Mouse (Mus musculus): Measurements from ENCODE around the gene D230025D16Rik. TPM values are rescaled to one million over a fixed set of nuclear protein-coding genes. Genes with fewer than 3 reads are reported as not detected.
A peak's percentile ranks its signal among the peaks of the same experiment; 100 is the strongest.
"Not testable (repeated sequence)": the region's sequence is repeated elsewhere in the genome, so short reads cannot be mapped to it uniquely, and the experiment has no call there.

D230025D16Rik gene
- polyA plus RNA-seq, 1 experiment: 22.1 TPM

GRCm38 (mm10) chr8:105225272-105225593, 288 bp downstream of the D230025D16Rik start:
- DNase-seq: no peak
- H3K27me3 ChIP-seq (replicated peaks; ENCODE audit: control insufficient read depth, insufficient read depth, low read length): no peaks in the 10 kb centered on the region
- 1% methylated on average over 27 of the region's 27 CpGs for WGBS
- no peak for TF ChIP-seq POLR2A (IDR thresholded peaks at IDR 0.05; ENCODE audit: low read depth, low read length)
- TF ChIP-seq CTCF (conservative IDR thresholded peaks at IDR 0.05; ENCODE audit: insufficient read depth, insufficient read length, low read depth, low read length): no peak
- peak overlapping the region; percentile 73 for H3K27ac ChIP-seq (ENCODE audit: insufficient read depth, low read depth, low read length)
- H3K4me1 ChIP-seq (ENCODE audit: control insufficient read depth, insufficient read depth, low read length): peaks cover 9% of the 10 kb centered on the region; the same call in 1 of the 2 replicates
- H3K36me3 ChIP-seq (ENCODE audit: control insufficient read depth, insufficient read depth, low read length): no peaks in the 10 kb centered on the region
- peak overlapping the region; percentile 91 for H3K4me3 ChIP-seq (ENCODE audit: insufficient read depth, low read depth, low read length)

DNA sequence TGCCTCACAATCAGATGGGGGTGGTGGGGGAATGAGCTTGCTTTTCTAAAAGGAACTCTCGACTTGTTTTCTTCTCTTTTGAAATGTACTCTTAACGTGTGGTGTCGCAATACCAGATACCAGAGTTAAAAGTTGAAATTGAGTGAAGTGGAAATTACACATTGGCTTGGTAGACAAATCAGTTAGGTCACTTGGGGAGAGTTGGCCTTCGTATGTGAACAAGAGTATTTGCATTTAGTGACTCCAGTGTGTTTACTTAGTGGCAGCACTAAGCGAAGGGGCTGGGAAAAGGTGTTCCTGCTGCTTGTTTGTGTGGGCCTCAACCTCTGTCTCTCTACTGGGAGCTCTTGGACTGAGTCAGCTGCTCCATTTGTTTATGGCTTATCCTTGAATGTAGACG, 972 bp downstream of the D230025D16Rik start:
- Histone ChIP-seq H3K27ac (ENCODE audit: insufficient read depth, low read depth, low read length) (peak overlapping the region; percentile 27; the same call in 1 of the 2 replicates), H3K4me3 (ENCODE audit: insufficient read depth, low read depth, low read length) (peak overlapping the region; percentile 91), H3K27me3 (replicated peaks; ENCODE audit: control insufficient read depth, insufficient read depth, low read length) (no peaks in the 10 kb centered on the region), H3K4me1 (ENCODE audit: control insufficient read depth, insufficient read depth, low read length) (peaks cover 9% of the 10 kb centered on the region; the same call in 1 of the 2 replicates), H3K36me3 (ENCODE audit: control insufficient read depth, insufficient read depth, low read length) (no peaks in the 10 kb centered on the region)
- DNase-seq: no peak
- 9% methylated on average over 6 of the region's 6 CpGs for WGBS
- TF ChIP-seq POLR2A (IDR thresholded peaks at IDR 0.05; ENCODE audit: low read depth, low read length) (no peak), CTCF (conservative IDR thresholded peaks at IDR 0.05; ENCODE audit: insufficient read depth, insufficient read length, low read depth, low read length) (no peak)

DNA sequence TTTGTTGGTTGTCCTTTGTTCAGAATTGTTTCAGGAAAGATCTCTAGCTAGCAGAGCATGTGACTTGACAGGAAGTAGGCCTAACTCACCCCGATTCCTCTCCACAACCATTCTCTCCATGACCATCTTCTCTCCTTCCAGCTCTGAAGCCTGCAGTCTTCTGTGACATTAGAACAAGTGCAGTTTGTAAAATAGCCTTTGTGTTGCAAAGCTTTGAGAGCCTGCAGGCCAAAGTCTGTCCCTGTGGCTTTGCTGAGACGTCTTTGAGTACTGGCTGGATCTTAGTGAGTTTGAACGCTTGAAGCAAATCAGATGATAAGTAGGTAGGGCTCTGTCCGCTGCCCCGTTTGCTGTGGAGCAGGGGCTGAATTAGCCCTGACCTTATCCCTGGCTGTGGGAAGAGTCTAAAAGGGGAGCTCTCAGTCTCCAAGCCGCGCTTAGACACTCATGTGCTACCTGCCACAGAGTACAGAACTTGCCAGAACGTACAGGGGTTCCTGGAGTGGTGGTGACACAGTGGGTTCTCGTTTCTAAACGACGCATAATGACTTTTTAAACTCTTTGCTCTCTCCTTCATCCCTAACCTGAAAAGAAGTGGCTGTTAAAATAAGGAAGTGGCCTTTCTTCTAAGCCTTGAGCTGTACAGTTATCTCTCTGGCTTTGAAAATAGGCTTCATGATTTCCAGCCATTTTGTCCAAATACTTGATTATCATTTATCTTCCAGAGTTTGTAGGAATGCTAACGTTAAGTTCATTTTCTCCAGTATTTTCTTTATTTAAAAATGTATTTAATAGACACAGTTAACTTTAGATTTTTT, 6.8 kb downstream of the D230025D16Rik start:
- TF ChIP-seq CTCF (conservative IDR thresholded peaks at IDR 0.05; ENCODE audit: insufficient read depth, insufficient read length, low read depth, low read length): no peak
- TF ChIP-seq POLR2A (IDR thresholded peaks at IDR 0.05; ENCODE audit: low read depth, low read length): no peak
- WGBS: 80% methylated on average over 12 of the region's 12 CpGs
- Histone ChIP-seq H3K4me1 (ENCODE audit: control insufficient read depth, insufficient read depth, low read length) (peaks cover 3% of the 10 kb centered on the region; the same call in 1 of the 2 replicates), H3K4me3 (ENCODE audit: insufficient read depth, low read depth, low read length) (no peak overlapping the region), H3K27ac (ENCODE audit: insufficient read depth, low read depth, low read length) (no peak overlapping the region), H3K36me3 (ENCODE audit: control insufficient read depth, insufficient read depth, low read length) (peaks cover 2% of the 10 kb centered on the region; the same call in 1 of the 2 replicates), H3K27me3 (replicated peaks; ENCODE audit: control insufficient read depth, insufficient read depth, low read length) (no peaks in the 10 kb centered on the region)
- DNase-seq: no peak

- WGBS: 94% methylated on average over 4 of the region's 4 CpGs
- DNase-seq; H3K36me3 ChIP-seq (ENCODE audit: control insufficient read depth, insufficient read depth, low read length); H3K4me3 ChIP-seq (ENCODE audit: insufficient read depth, low read depth, low read length); H3K4me1 ChIP-seq (ENCODE audit: control insufficient read depth, insufficient read depth, low read length); H3K27me3 ChIP-seq (replicated peaks; ENCODE audit: control insufficient read depth, insufficient read depth, low read length); H3K27ac ChIP-seq (ENCODE audit: insufficient read depth, low read depth, low read length): not testable (repeated sequence)
Observed at GRCm38 (mm10) chr8:105232321-105232693, 7.4 kb downstream of the D230025D16Rik start.

GRCm38 (mm10) chr8:105233126-105233935, 8.4 kb downstream of the D230025D16Rik start:
- no peak for DNase-seq
- Histone ChIP-seq H3K27ac (ENCODE audit: insufficient read depth, low read depth, low read length) (no peak overlapping the region), H3K36me3 (ENCODE audit: control insufficient read depth, insufficient read depth, low read length) (peaks cover 2% of the 10 kb centered on the region; the same call in 1 of the 2 replicates), H3K4me1 (ENCODE audit: control insufficient read depth, insufficient read depth, low read length) (peaks cover 3% of the 10 kb centered on the region; the same call in 1 of the 2 replicates), H3K4me3 (ENCODE audit: insufficient read depth, low read depth, low read length) (no peak overlapping the region), H3K27me3 (replicated peaks; ENCODE audit: control insufficient read depth, insufficient read depth, low read length) (no peaks in the 10 kb centered on the region)
- TF ChIP-seq POLR2A (IDR thresholded peaks at IDR 0.05; ENCODE audit: low read depth, low read length): no peak
- TF ChIP-seq CTCF (conservative IDR thresholded peaks at IDR 0.05; ENCODE audit: insufficient read depth, insufficient read length, low read depth, low read length): no peak
- 64% methylated on average over 1 of the region's 1 CpGs for WGBS

DNA sequence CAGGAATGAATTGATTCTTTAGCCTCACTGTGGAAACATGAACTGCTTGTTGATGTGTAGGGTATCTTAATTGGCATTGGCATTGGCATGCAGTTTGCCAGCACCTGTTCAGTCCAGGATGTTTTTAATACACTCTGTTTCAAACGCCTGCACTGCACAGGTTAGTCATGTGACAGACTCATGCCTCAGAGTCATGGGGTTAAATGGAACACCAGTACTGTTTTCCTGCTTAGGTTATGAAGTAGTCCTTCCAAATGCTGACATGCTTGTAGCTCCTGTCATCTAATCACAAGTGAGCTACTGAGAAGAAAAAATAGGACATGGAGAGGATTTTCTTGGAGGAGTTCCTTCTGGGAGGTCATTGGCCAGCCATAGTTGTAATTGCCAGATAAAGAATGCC, 10.3 kb downstream of the D230025D16Rik start:
- no peaks in the 10 kb centered on the region for H3K27me3 ChIP-seq (replicated peaks; ENCODE audit: control insufficient read depth, insufficient read depth, low read length)
- 28% methylated on average over 1 of the region's 1 CpGs for WGBS
- peak; percentile 57 for DNase-seq
- H3K27ac ChIP-seq (ENCODE audit: insufficient read depth, low read depth, low read length): no peak overlapping the region
- peaks cover 7% of the 10 kb centered on the region for H3K36me3 ChIP-seq (ENCODE audit: control insufficient read depth, insufficient read depth, low read length)
- no peak for TF ChIP-seq POLR2A (IDR thresholded peaks at IDR 0.05; ENCODE audit: low read depth, low read length)
- no peak for TF ChIP-seq CTCF (conservative IDR thresholded peaks at IDR 0.05; ENCODE audit: insufficient read depth, insufficient read length, low read depth, low read length)
- no peak overlapping the region for H3K4me3 ChIP-seq (ENCODE audit: insufficient read depth, low read depth, low read length)
- H3K4me1 ChIP-seq (ENCODE audit: control insufficient read depth, insufficient read depth, low read length): peaks cover 3% of the 10 kb centered on the region; the same call in 1 of the 2 replicates

All from kidney, adult 2 months (tissue).